ENCODE assay signal across 8 mouse cellular contexts in genomic region chr10:96617951-96618575, GRCm38 (mm10). TPM values are rescaled to one million over a fixed set of nuclear protein-coding genes. Genes with fewer than 3 reads are reported as not detected.
DNase-seq lines count a peak whose midpoint lies in the region; ATAC-seq and TF ChIP-seq lines count a peak whose summit lies in the region.

No protein-coding gene starts in this region.

- peak overlapping the region; percentile 98 for H3K27ac ChIP-seq in embryonic facial prominence, embryonic 14.5 days (replicated peaks; ENCODE audit: low read depth, low read length)
- H3K27ac ChIP-seq in limb, embryonic 13.5 days, result peak overlapping the region; percentile 97
- H3K27ac ChIP-seq in midbrain, embryonic 14.5 days (replicated peaks; ENCODE audit: low read depth, low read length), result peak overlapping the region; percentile 96
- peak overlapping the region; percentile 98 for H3K27ac ChIP-seq in spleen, adult 2 months (ENCODE audit: insufficient read depth, low read length)

- H3K36me3 ChIP-seq in embryonic facial prominence, embryonic 14.5 days (ENCODE audit: control insufficient read depth, insufficient read depth, low read length), result peaks cover 32% of the 10 kb centered on the region
- peaks cover 26% of the 10 kb centered on the region for H3K36me3 ChIP-seq in limb, embryonic 13.5 days
- H3K36me3 ChIP-seq in midbrain, embryonic 14.5 days (ENCODE audit: control insufficient read depth, insufficient read depth, low read length), result peaks cover 24% of the 10 kb centered on the region
- H3K36me3 ChIP-seq in spleen, adult 2 months (ENCODE audit: control insufficient read depth, insufficient read depth, low read length), result peaks cover 33% of the 10 kb centered on the region

- DNase-seq in 416B (ENCODE audit: low read depth), result peak; percentile 76
- peak; percentile 14 to 58 for DNase-seq in adrenal gland, postnatal 4 days (ENCODE audit: low spot score in 2 of 2)
- DNase-seq in embryonic facial prominence, embryonic 14.5 days (ENCODE audit: low spot score), result peak; percentile 92
- peak; percentile 79 for DNase-seq in heart, adult 8-10 months (ENCODE audit: low spot score)
- DNase-seq in kidney, adult 8-10 months, result peak; percentile 79 to 86
- peak; percentile 74 for DNase-seq in midbrain, embryonic 14.5 days
- peak in 1 of 2 experiments; percentile 80 for DNase-seq in spleen, adult 2 months (ENCODE audit: low read depth in 1 of 2, low spot score in 2 of 2)

- no peak for TF ChIP-seq POLR2A in spleen, adult 2 months (IDR thresholded peaks at IDR 0.05; ENCODE audit: low read depth, low read length)

- H3K4me2 ChIP-seq in embryonic facial prominence, embryonic 14.5 days (ENCODE audit: low read depth, low read length), result peak overlapping the region; percentile 86
- H3K4me2 ChIP-seq in limb, embryonic 13.5 days (replicated peaks), result peak overlapping the region; percentile 65
- peak overlapping the region; percentile 54 for H3K4me2 ChIP-seq in midbrain, embryonic 14.5 days (ENCODE audit: low read length)

- no peaks in the 10 kb centered on the region for H3K27me3 ChIP-seq in embryonic facial prominence, embryonic 14.5 days (replicated peaks; ENCODE audit: control insufficient read depth, insufficient read depth, low read length)
- H3K27me3 ChIP-seq in limb, embryonic 13.5 days, result no peaks in the 10 kb centered on the region
- H3K27me3 ChIP-seq in midbrain, embryonic 14.5 days (ENCODE audit: control insufficient read depth, insufficient read depth, low read length), result no peaks in the 10 kb centered on the region
- no peaks in the 10 kb centered on the region for H3K27me3 ChIP-seq in spleen, adult 2 months (ENCODE audit: control insufficient read depth, insufficient read depth, low read length)

- no peak for TF ChIP-seq CTCF in spleen, adult 2 months (IDR thresholded peaks at IDR 0.05; ENCODE audit: extremely low read depth, insufficient read depth, insufficient read length, insufficient replicate concordance)

- peaks cover 18% of the 10 kb centered on the region for H3K4me1 ChIP-seq in embryonic facial prominence, embryonic 14.5 days (ENCODE audit: control insufficient read depth, insufficient read depth, low read length)
- H3K4me1 ChIP-seq in limb, embryonic 13.5 days, result peaks cover 36% of the 10 kb centered on the region
- H3K4me1 ChIP-seq in midbrain, embryonic 14.5 days (ENCODE audit: control insufficient read depth, insufficient read depth, low read length), result peaks cover 19% of the 10 kb centered on the region
- H3K4me1 ChIP-seq in spleen, adult 2 months (ENCODE audit: control insufficient read depth, insufficient read depth, insufficient read length), result no peaks in the 10 kb centered on the region

- no peaks in the 10 kb centered on the region for H3K9me3 ChIP-seq in embryonic facial prominence, embryonic 14.5 days (ENCODE audit: control insufficient read depth, low read length)
- H3K9me3 ChIP-seq in limb, embryonic 13.5 days, result no peaks in the 10 kb centered on the region
- no peaks in the 10 kb centered on the region for H3K9me3 ChIP-seq in midbrain, embryonic 14.5 days (ENCODE audit: control insufficient read depth, low read length)

- peak overlapping the region; percentile 99 for H3K4me3 ChIP-seq in embryonic facial prominence, embryonic 14.5 days (ENCODE audit: low read depth, low read length)
- H3K4me3 ChIP-seq in limb, embryonic 13.5 days, result peak overlapping the region; percentile 99
- H3K4me3 ChIP-seq in midbrain, embryonic 14.5 days (replicated peaks; ENCODE audit: low read depth, low read length), result peak overlapping the region; percentile 98
- peak overlapping the region; percentile 96 for H3K4me3 ChIP-seq in spleen, adult 2 months (ENCODE audit: extremely low read depth, insufficient read depth, insufficient read length)

- ATAC-seq in embryonic facial prominence, embryonic 14.5 days (ENCODE audit: low read depth), result peak; percentile 13
- peak; percentile 24; the same call in 1 of the 2 replicates for ATAC-seq in limb, embryonic 13.5 days (ENCODE audit: low FRiP score, low read depth)
- no peak; the same call in 1 of the 2 replicates for ATAC-seq in midbrain, embryonic 14.5 days (ENCODE audit: low FRiP score, low TSS enrichment)

- H3K9ac ChIP-seq in embryonic facial prominence, embryonic 14.5 days (ENCODE audit: low read depth, low read length), result peak overlapping the region; percentile 100
- peak overlapping the region; percentile 100 for H3K9ac ChIP-seq in limb, embryonic 13.5 days
- peak overlapping the region; percentile 99 for H3K9ac ChIP-seq in midbrain, embryonic 14.5 days (replicated peaks; ENCODE audit: low read length)

- under 1% methylated on average over 29 of the region's 29 CpGs for WGBS in embryonic facial prominence, embryonic 14.5 days
- WGBS in limb, embryonic 13.5 days, result under 1% methylated on average over 29 of the region's 29 CpGs
- under 1% methylated on average over 29 of the region's 29 CpGs for WGBS in midbrain, embryonic 14.5 days
- 1% methylated on average over 29 of the region's 29 CpGs for WGBS in spleen, adult 2 months

RNA-seq across cellular contexts. Expression of gene Btg1, which starts 1.3 kb away (rescaled TPM):
- total RNA-seq in adrenal gland, postnatal 4 days (2021), result 100 to 1,000 TPM; 121 to 124 TPM
- polyA plus RNA-seq in embryonic facial prominence, embryonic 14.5 days (2014; fragmentation: Nextera tagmentation; extraction: Ambion mirVana), result 83.2 and 87.3 TPM in 2 replicates
- 10 to 100 TPM; 28.5 to 34.7 (median 33.2) TPM for total RNA-seq in heart, adult 8-10 months (2022)
- 58.8 and 61.1 TPM in 2 replicates for polyA plus RNA-seq in limb, embryonic 13.5 days (2015; fragmentation: Nextera tagmentation; extraction: Ambion mirVana)
- polyA plus RNA-seq in midbrain, embryonic 14.5 days (2014; fragmentation: Nextera tagmentation; extraction: Ambion mirVana), result 66.7 and 70.7 TPM in 2 replicates
- polyA plus RNA-seq in spleen, adult 2 months (2012; rRNA removed), result 139 and 152 TPM in 2 replicates
